Mouse (Mus musculus) heart, embryonic 12.5 days (tissue): ENCODE data around the gene Bcl11a. TPM values are rescaled to one million over a fixed set of nuclear protein-coding genes. Genes with fewer than 3 reads are reported as not detected.
A peak's percentile ranks its signal among the peaks of the same experiment; 100 is the strongest.

ENCODE experiments used
- ATAC-seq: fragments of 200-750 bp; cut with Nextera tagmentation; 2 replicates; pipeline ENCODE4 v1.8.0; 2017; ENCODE audit warnings: moderate TSS enrichment, moderate library complexity; ENCODE audit not compliant: insufficient number of reproducible peaks, low FRiP score
- H3K27ac ChIP-seq: fragments of 300-500 bp; sonication (generic); 2 replicates; pipeline ENCODE4 v1.5.1; 2016; ENCODE audit warnings: mild to moderate bottlenecking, moderate library complexity; ENCODE audit not compliant: poor library complexity, severe bottlenecking
- H3K27me3 ChIP-seq: fragments of 300-500 bp; sonication (generic); replicated peaks from 2 replicates; pipeline ENCODE4 v1.6.1; 2016; ENCODE audit warnings: mild to moderate bottlenecking, moderate library complexity
- H3K36me3 ChIP-seq: fragments of 300-500 bp; sonication (generic); 2 replicates; pipeline ENCODE4 v1.6.1; 2016; ENCODE audit warnings: mild to moderate bottlenecking, moderate library complexity
- H3K4me1 ChIP-seq: fragments of 300-500 bp; sonication (generic); replicated peaks from 2 replicates; pipeline ENCODE4 v1.6.1; 2016; ENCODE audit warnings: mild to moderate bottlenecking
- H3K4me2 ChIP-seq: fragments of 300-500 bp; sonication (generic); 2 replicates; pipeline ENCODE4 v1.6.1; 2016; ENCODE audit warnings: mild to moderate bottlenecking, moderate library complexity
- H3K4me3 ChIP-seq: fragments of 300-500 bp; sonication (generic); 2 replicates; pipeline ENCODE4 v1.5.1; 2016; ENCODE audit warnings: mild to moderate bottlenecking
- H3K9ac ChIP-seq: fragments of 300-500 bp; sonication (generic); 2 replicates; pipeline ENCODE4 v1.6.1; 2016; ENCODE audit warnings: mild to moderate bottlenecking, moderate library complexity
- H3K9me3 ChIP-seq: fragments of 300-500 bp; sonication (generic); replicated peaks from 2 replicates; pipeline ENCODE4 v1.6.1; 2016; ENCODE audit warnings: mild to moderate bottlenecking, moderate library complexity
- WGBS: fragments of 180-500 bp; shearing (Covaris S2); methylation state at CpG from one replicate; pipeline ENCODE4 v1.1.7; 2016; 5-methylcytosine and 5-hydroxymethylcytosine counted together
- polyA plus RNA-seq: library from polyadenylated mRNA; unstranded; fragments of >200 nt; fragmentation: Nextera tagmentation; extraction: Ambion mirVana; gene quantifications from 2 replicates; pipeline ENCODE4 v1.2.1, GENCODE M21; 2016

Bcl11a gene
- polyA plus RNA-seq, result 18.1 and 19.3 TPM in 2 replicates

GRCm38 (mm10) chr11:24077795-24078705 is at the start of gene Bcl11a:
Gene Bcl11a, plus strand, starts transcription at chr11:24078056.
- peak within 1 kb of the TSS; percentile 66 for H3K4me3 ChIP-seq
- no peaks in the 10 kb centered on the region; the same call in none of the 2 replicates for H3K27me3 ChIP-seq
- H3K27ac ChIP-seq, result peak within 1 kb of the TSS; percentile 92
- peak within 1 kb of the TSS; percentile 83 for H3K9ac ChIP-seq
- H3K9me3 ChIP-seq, result no peaks in the 10 kb centered on the region
- no peaks in the 10 kb centered on the region for H3K36me3 ChIP-seq
- WGBS, result under 1% methylated on average over 39 of the region's 51 CpGs
- H3K4me1 ChIP-seq, result peaks cover 15% of the 10 kb centered on the region
- peak; percentile 70 for ATAC-seq
- peak within 1 kb of the TSS; percentile 95 for H3K4me2 ChIP-seq

- Histone ChIP-seq H3K4me2 (no peak overlapping the region), H3K27me3 (peaks cover 9% of the 10 kb centered on the region; the same call in 1 of the 2 replicates), H3K4me3 (no peak overlapping the region), H3K36me3 (no peaks in the 10 kb centered on the region), H3K27ac (no peak overlapping the region), H3K4me1 (0 out of 2 replicates have a peak, but pooled peaks cover 2% of the 10 kb centered on the region), H3K9me3 (no peaks in the 10 kb centered on the region), H3K9ac (no peak overlapping the region)
- no peak for ATAC-seq
- 50% methylated on average over 6 of the region's 6 CpGs for WGBS
Measured at GRCm38 (mm10) chr11:24044025-24044424, 33.8 kb upstream of the Bcl11a start.

- Histone ChIP-seq H3K36me3 (no peaks in the 10 kb centered on the region), H3K27me3 (peaks cover 15% of the 10 kb centered on the region; the same call in 1 of the 2 replicates), H3K4me1 (no peaks in the 10 kb centered on the region), H3K4me3 (peak overlapping the region; percentile 64), H3K9me3 (no peaks in the 10 kb centered on the region), H3K4me2 (peak overlapping the region; percentile 76), H3K27ac (no peak overlapping the region), H3K9ac (peak overlapping the region; percentile 74)
- ATAC-seq, result peak; percentile 66
- WGBS, result 5% methylated on average over 28 of the region's 28 CpGs
Measured at GRCm38 (mm10) chr11:24049226-24050031, 28.4 kb upstream of the Bcl11a start.

- WGBS, result 73% methylated on average over 11 of the region's 11 CpGs
Measured at GRCm38 (mm10) chr11:24050032-24050757, 27.7 kb upstream of the Bcl11a start.

GRCm38 (mm10) chr11:24052882-24053281 is 25.0 kb upstream of the Bcl11a start:
- 60% methylated on average over 6 of the region's 6 CpGs for WGBS

More at GRCm38 (mm10) chr11:24050032-24050757, 27.7 kb upstream of the Bcl11a start:
- Histone ChIP-seq H3K27me3 (peaks cover 15% of the 10 kb centered on the region; the same call in 1 of the 2 replicates), H3K4me1 (no peaks in the 10 kb centered on the region), H3K4me2 (no peak overlapping the region), H3K9me3 (no peaks in the 10 kb centered on the region), H3K27ac (no peak overlapping the region), H3K4me3 (no peak overlapping the region), H3K36me3 (no peaks in the 10 kb centered on the region), H3K9ac (no peak overlapping the region)
- no peak for ATAC-seq

GRCm38 (mm10) chr11:24059137-24059536 is 18.7 kb upstream of the Bcl11a start:
- 29% methylated on average over 1 of the region's 1 CpGs for WGBS
- Histone ChIP-seq H3K36me3 (no peaks in the 10 kb centered on the region), H3K27ac (no peak overlapping the region), H3K27me3 (peaks cover 48% of the 10 kb centered on the region), H3K4me3 (no peak overlapping the region), H3K4me1 (peaks cover 7% of the 10 kb centered on the region; the same call in 1 of the 2 replicates), H3K9ac (no peak overlapping the region), H3K4me2 (no peak overlapping the region), H3K9me3 (no peaks in the 10 kb centered on the region)
- no peak for ATAC-seq

More at GRCm38 (mm10) chr11:24052882-24053281, 25.0 kb upstream of the Bcl11a start:
- ATAC-seq, result no peak
- Histone ChIP-seq H3K4me2 (no peak overlapping the region), H3K36me3 (no peaks in the 10 kb centered on the region), H3K4me1 (no peaks in the 10 kb centered on the region), H3K27ac (no peak overlapping the region), H3K9ac (no peak overlapping the region), H3K9me3 (no peaks in the 10 kb centered on the region), H3K4me3 (no peak overlapping the region), H3K27me3 (peaks cover 9% of the 10 kb centered on the region)

- Histone ChIP-seq H3K4me3 (peak overlapping the region; percentile 40), H3K36me3 (no peaks in the 10 kb centered on the region), H3K27ac (no peak overlapping the region), H3K4me2 (peak overlapping the region; percentile 77), H3K27me3 (peaks cover 48% of the 10 kb centered on the region), H3K4me1 (peaks cover 7% of the 10 kb centered on the region; the same call in 1 of the 2 replicates), H3K9ac (no peak overlapping the region), H3K9me3 (no peaks in the 10 kb centered on the region)
- no peak for ATAC-seq
- WGBS, result 8% methylated on average over 5 of the region's 5 CpGs
Measured at GRCm38 (mm10) chr11:24060428-24060827, 17.4 kb upstream of the Bcl11a start.

- Histone ChIP-seq H3K9me3 (no peaks in the 10 kb centered on the region), H3K9ac (peak overlapping the region; percentile 20; the same call in 1 of the 2 replicates), H3K36me3 (no peaks in the 10 kb centered on the region), H3K27ac (no peak overlapping the region), H3K27me3 (peaks cover 48% of the 10 kb centered on the region), H3K4me1 (peaks cover 7% of the 10 kb centered on the region; the same call in 1 of the 2 replicates), H3K4me3 (peak overlapping the region; percentile 44), H3K4me2 (peak overlapping the region; percentile 73)
- under 1% methylated on average over 14 of the region's 14 CpGs for WGBS
- no peak for ATAC-seq
Measured at GRCm38 (mm10) chr11:24061819-24062218, 16.0 kb upstream of the Bcl11a start.

GRCm38 (mm10) chr11:24062495-24063096 is 15.3 kb upstream of the Bcl11a start:
- peaks cover 47% of the 10 kb centered on the region for H3K27me3 ChIP-seq
- ATAC-seq, result no peak
- no peak overlapping the region for H3K27ac ChIP-seq
- 36% methylated on average over 9 of the region's 9 CpGs for WGBS
- no peak overlapping the region for H3K9ac ChIP-seq
- no peaks in the 10 kb centered on the region for H3K9me3 ChIP-seq
- H3K4me3 ChIP-seq, result no peak overlapping the region
- H3K4me1 ChIP-seq, result peaks cover 7% of the 10 kb centered on the region; the same call in 1 of the 2 replicates
- H3K36me3 ChIP-seq, result no peaks in the 10 kb centered on the region
- no peak overlapping the region for H3K4me2 ChIP-seq

- no peak overlapping the region for H3K4me3 ChIP-seq
- H3K9me3 ChIP-seq, result no peaks in the 10 kb centered on the region
- H3K4me1 ChIP-seq, result peaks cover 7% of the 10 kb centered on the region; the same call in 1 of the 2 replicates
- H3K9ac ChIP-seq, result no peak overlapping the region
- WGBS, result 61% methylated on average over 6 of the region's 6 CpGs
- no peak overlapping the region for H3K4me2 ChIP-seq
- H3K27me3 ChIP-seq, result peaks cover 34% of the 10 kb centered on the region
- no peak for ATAC-seq
- no peaks in the 10 kb centered on the region for H3K36me3 ChIP-seq
- no peak overlapping the region for H3K27ac ChIP-seq
Measured at GRCm38 (mm10) chr11:24064221-24064620, 13.6 kb upstream of the Bcl11a start.
